Comparison of ENCODE assay signal across 8 mouse cellular contexts in genomic region chr11:40732997-40733338, GRCm38 (mm10). TPM values are rescaled to one million over a fixed set of nuclear protein-coding genes. Genes with fewer than 3 reads are reported as not detected.
DNase-seq lines count a peak whose midpoint lies in the region; ATAC-seq and TF ChIP-seq lines count a peak whose summit lies in the region.

No protein-coding gene starts in this region.

- TF ChIP-seq POLR2A in kidney, adult 2 months (IDR thresholded peaks at IDR 0.05; ENCODE audit: low read depth, low read length) = no peak

- peak; percentile 50 for ATAC-seq in kidney, embryonic 16.5 days (ENCODE audit: low FRiP score, low TSS enrichment)
- peak; percentile 64 for ATAC-seq in embryonic facial prominence, embryonic 11.5 days (replicated peaks; ENCODE audit: insufficient number of reproducible peaks, low FRiP score, low TSS enrichment, low read depth)
- ATAC-seq in hindbrain, postnatal 0 days = no peak
- ATAC-seq in midbrain, embryonic 16.5 days = peak; percentile 64; the same call in 1 of the 2 replicates
- no peak for ATAC-seq in frontal cortex, adult (ENCODE audit: low TSS enrichment)

- H3K4me1 ChIP-seq in kidney, embryonic 16.5 days (ENCODE audit: insufficient read depth, low read length) = peaks cover 27% of the 10 kb centered on the region
- H3K4me1 ChIP-seq in kidney, adult 2 months (ENCODE audit: control insufficient read depth, insufficient read depth, low read length) = no peaks in the 10 kb centered on the region
- H3K4me1 ChIP-seq in embryonic facial prominence, embryonic 11.5 days (ENCODE audit: control insufficient read depth, insufficient read depth, low read length) = 0 out of 2 replicates have a peak, but pooled peaks cover 2% of the 10 kb centered on the region
- H3K4me1 ChIP-seq in hindbrain, postnatal 0 days (ENCODE audit: insufficient read depth, low read length) = peaks cover 10% of the 10 kb centered on the region
- H3K4me1 ChIP-seq in midbrain, embryonic 16.5 days (ENCODE audit: control insufficient read depth, insufficient read depth, low read length) = peaks cover 13% of the 10 kb centered on the region

- no peak for DNase-seq in kidney, adult 2 months
- DNase-seq in embryonic facial prominence, embryonic 11.5 days (ENCODE audit: low spot score) = peak; percentile 23
- DNase-seq in hindbrain, postnatal 0 days (ENCODE audit: low spot score) = no peak
- DNase-seq in left cerebral cortex, postnatal 25 days (ENCODE audit: low spot score in 2 of 2) = no peak
- no peak for DNase-seq in gastrocnemius, postnatal 14 days

- under 1% methylated on average over 14 of the region's 14 CpGs for WGBS in kidney, embryonic 16.5 days
- WGBS in kidney, adult 2 months = 2% methylated on average over 14 of the region's 14 CpGs
- WGBS in embryonic facial prominence, embryonic 11.5 days = under 1% methylated on average over 14 of the region's 14 CpGs
- WGBS in hindbrain, postnatal 0 days = 3% methylated on average over 14 of the region's 14 CpGs
- 1% methylated on average over 14 of the region's 14 CpGs for WGBS in midbrain, embryonic 16.5 days

- peak overlapping the region; percentile 77 for H3K4me3 ChIP-seq in kidney, embryonic 16.5 days (ENCODE audit: low read length)
- no peak overlapping the region for H3K4me3 ChIP-seq in kidney, adult 2 months (ENCODE audit: insufficient read depth, low read depth, low read length)
- H3K4me3 ChIP-seq in embryonic facial prominence, embryonic 11.5 days (ENCODE audit: low read depth, low read length) = peak overlapping the region; percentile 85
- H3K4me3 ChIP-seq in hindbrain, postnatal 0 days (ENCODE audit: low read length) = peak overlapping the region; percentile 91
- peak overlapping the region; percentile 98 for H3K4me3 ChIP-seq in midbrain, embryonic 16.5 days (ENCODE audit: low read depth, low read length)

- peaks cover 24% of the 10 kb centered on the region for H3K36me3 ChIP-seq in kidney, embryonic 16.5 days (ENCODE audit: insufficient read depth, low read length)
- H3K36me3 ChIP-seq in kidney, adult 2 months (ENCODE audit: control insufficient read depth, insufficient read depth, low read length) = peaks cover 2% of the 10 kb centered on the region
- H3K36me3 ChIP-seq in embryonic facial prominence, embryonic 11.5 days (replicated peaks; ENCODE audit: control insufficient read depth, insufficient read depth, low read depth, low read length) = no peaks in the 10 kb centered on the region
- H3K36me3 ChIP-seq in hindbrain, postnatal 0 days (ENCODE audit: insufficient read depth, low read length) = peaks cover 15% of the 10 kb centered on the region; the same call in 1 of the 2 replicates
- 0 out of 2 replicates have a peak, but pooled peaks cover 6% of the 10 kb centered on the region for H3K36me3 ChIP-seq in midbrain, embryonic 16.5 days (ENCODE audit: control insufficient read depth, insufficient read depth, low read length)

- H3K9me3 ChIP-seq in kidney, embryonic 16.5 days (ENCODE audit: low read length) = no peaks in the 10 kb centered on the region
- no peaks in the 10 kb centered on the region for H3K9me3 ChIP-seq in embryonic facial prominence, embryonic 11.5 days (replicated peaks; ENCODE audit: control insufficient read depth, low read length)
- H3K9me3 ChIP-seq in hindbrain, postnatal 0 days (ENCODE audit: low read length) = no peaks in the 10 kb centered on the region
- H3K9me3 ChIP-seq in midbrain, embryonic 16.5 days (replicated peaks; ENCODE audit: control insufficient read depth, low read length, poor library complexity, severe bottlenecking) = no peaks in the 10 kb centered on the region

- TF ChIP-seq CTCF in kidney, adult 2 months (conservative IDR thresholded peaks at IDR 0.05; ENCODE audit: insufficient read depth, insufficient read length, low read depth, low read length) = no peak
- no peak for TF ChIP-seq CTCF in hindbrain, postnatal 0 days (IDR thresholded peaks at IDR 0.05; ENCODE audit: low read depth)

- no peaks in the 10 kb centered on the region for H3K27me3 ChIP-seq in kidney, embryonic 16.5 days (ENCODE audit: insufficient read depth, low read length)
- no peaks in the 10 kb centered on the region for H3K27me3 ChIP-seq in kidney, adult 2 months (replicated peaks; ENCODE audit: control insufficient read depth, insufficient read depth, low read length)
- no peaks in the 10 kb centered on the region for H3K27me3 ChIP-seq in embryonic facial prominence, embryonic 11.5 days (ENCODE audit: control insufficient read depth, insufficient read depth, low read length)
- no peaks in the 10 kb centered on the region for H3K27me3 ChIP-seq in hindbrain, postnatal 0 days (ENCODE audit: insufficient read depth, low read length)
- no peaks in the 10 kb centered on the region for H3K27me3 ChIP-seq in midbrain, embryonic 16.5 days (ENCODE audit: control insufficient read depth, insufficient read depth, low read depth, low read length)

- intact Hi-C loops in left cerebral cortex, postnatal 25 days (cut with DNase I) = loop anchor here (1.0 to 2.0 kb wide), 2 partner anchors 22 to 40 kb away; partner anchors contain the start of gene Ccng1
- intact Hi-C loops in gastrocnemius, postnatal 14 days (cut with DNase I; ENCODE audit: low total_unique reads) = no loop called here

- H3K27ac ChIP-seq in kidney, embryonic 16.5 days (ENCODE audit: low read length) = no peak overlapping the region
- H3K27ac ChIP-seq in kidney, adult 2 months (ENCODE audit: insufficient read depth, low read depth, low read length) = no peak overlapping the region
- no peak overlapping the region for H3K27ac ChIP-seq in embryonic facial prominence, embryonic 11.5 days (replicated peaks; ENCODE audit: low read depth, low read length)
- H3K27ac ChIP-seq in hindbrain, postnatal 0 days = no peak overlapping the region
- no peak overlapping the region for H3K27ac ChIP-seq in midbrain, embryonic 16.5 days (ENCODE audit: low read length)

- peak overlapping the region; percentile 56 for H3K4me2 ChIP-seq in kidney, embryonic 16.5 days (replicated peaks; ENCODE audit: low read depth, low read length)
- H3K4me2 ChIP-seq in embryonic facial prominence, embryonic 11.5 days (ENCODE audit: low read depth, low read length) = peak overlapping the region; percentile 60
- peak overlapping the region; percentile 71 for H3K4me2 ChIP-seq in hindbrain, postnatal 0 days (ENCODE audit: low read depth, low read length)
- peak overlapping the region; percentile 86 for H3K4me2 ChIP-seq in midbrain, embryonic 16.5 days (ENCODE audit: low read length)

- peak overlapping the region; percentile 63 for H3K9ac ChIP-seq in kidney, embryonic 16.5 days (replicated peaks; ENCODE audit: low read length)
- peak overlapping the region; percentile 68 for H3K9ac ChIP-seq in embryonic facial prominence, embryonic 11.5 days (replicated peaks; ENCODE audit: low read length)
- H3K9ac ChIP-seq in hindbrain, postnatal 0 days (replicated peaks; ENCODE audit: low read length) = no peak overlapping the region
- no peak overlapping the region for H3K9ac ChIP-seq in midbrain, embryonic 16.5 days (ENCODE audit: low read depth, low read length)

RNA-seq across cellular contexts. Expression of gene Hmmr, which starts 0.3 kb away (rescaled TPM):
- polyA plus RNA-seq in kidney, embryonic 16.5 days (2015; fragmentation: Nextera tagmentation; extraction: Ambion mirVana) = 43.2 and 49.1 TPM in 2 replicates
- 0.31 and 0.35 TPM in 2 replicates for polyA plus RNA-seq in kidney, adult 2 months (2012; rRNA removed)
- polyA plus RNA-seq in embryonic facial prominence, embryonic 11.5 days (2014; fragmentation: Nextera tagmentation; extraction: Ambion mirVana) = 63.2 and 71.1 TPM in 2 replicates
- 2.7 and 4.8 TPM in 2 replicates for total RNA-seq in hindbrain, postnatal 0 days (2014; rRNA removed)
- 6.1 and 7.8 TPM in 2 replicates for polyA plus RNA-seq in hindbrain, postnatal 0 days (2015; fragmentation: Nextera tagmentation; extraction: Ambion mirVana)
- polyA plus RNA-seq in midbrain, embryonic 16.5 days (2015; fragmentation: Nextera tagmentation; extraction: Ambion mirVana) = 3.6 and 4.8 TPM in 2 replicates
- under 1 TPM; 0.41 to 0.62 TPM for total RNA-seq in left cerebral cortex, postnatal 25 days (2021)
- total RNA-seq in gastrocnemius, postnatal 14 days (2021) = 1 to 10 TPM; 1.8 to 1.9 TPM

RNA-seq across cellular contexts. Expression of gene Nudcd2, which starts 0.5 kb away (rescaled TPM):
- 161 and 170 TPM in 2 replicates for polyA plus RNA-seq in kidney, embryonic 16.5 days (2015; fragmentation: Nextera tagmentation; extraction: Ambion mirVana)
- 7.5 and 9.7 TPM in 2 replicates for polyA plus RNA-seq in kidney, adult 2 months (2012; rRNA removed)
- polyA plus RNA-seq in embryonic facial prominence, embryonic 11.5 days (2014; fragmentation: Nextera tagmentation; extraction: Ambion mirVana) = 240 and 270 TPM in 2 replicates
- total RNA-seq in hindbrain, postnatal 0 days (2014; rRNA removed) = 21.5 and 22.4 TPM in 2 replicates
- polyA plus RNA-seq in hindbrain, postnatal 0 days (2015; fragmentation: Nextera tagmentation; extraction: Ambion mirVana) = 62.4 and 65.6 TPM in 2 replicates
- polyA plus RNA-seq in midbrain, embryonic 16.5 days (2015; fragmentation: Nextera tagmentation; extraction: Ambion mirVana) = 49.3 and 55.0 TPM in 2 replicates
- total RNA-seq in left cerebral cortex, postnatal 25 days (2021) = 10 to 100 TPM; 19.5 to 20.8 TPM
- total RNA-seq in gastrocnemius, postnatal 14 days (2021) = 10 to 100 TPM; 14.3 to 20.1 TPM

RNA-seq across cellular contexts. Expression of gene Ccng1, which starts 22.1 kb away (rescaled TPM):
- polyA plus RNA-seq in kidney, embryonic 16.5 days (2015; fragmentation: Nextera tagmentation; extraction: Ambion mirVana) = 44.3 and 45.2 TPM in 2 replicates
- 24.6 and 29.1 TPM in 2 replicates for polyA plus RNA-seq in kidney, adult 2 months (2012; rRNA removed)
- 45.5 and 47.0 TPM in 2 replicates for polyA plus RNA-seq in embryonic facial prominence, embryonic 11.5 days (2014; fragmentation: Nextera tagmentation; extraction: Ambion mirVana)
- total RNA-seq in hindbrain, postnatal 0 days (2014; rRNA removed) = 49.0 and 51.9 TPM in 2 replicates
- 31.0 and 33.1 TPM in 2 replicates for polyA plus RNA-seq in hindbrain, postnatal 0 days (2015; fragmentation: Nextera tagmentation; extraction: Ambion mirVana)
- polyA plus RNA-seq in midbrain, embryonic 16.5 days (2015; fragmentation: Nextera tagmentation; extraction: Ambion mirVana) = 39.2 and 39.8 TPM in 2 replicates
- 10 to 100 TPM; 60.6 to 61.2 TPM for total RNA-seq in left cerebral cortex, postnatal 25 days (2021)
- 100 to 1,000 TPM; 579 to 591 TPM for total RNA-seq in gastrocnemius, postnatal 14 days (2021)

RNA-seq across cellular contexts. Expression of gene Mat2b, which starts 38.0 kb away (rescaled TPM):
- 115 TPM in 2 replicates for polyA plus RNA-seq in kidney, embryonic 16.5 days (2015; fragmentation: Nextera tagmentation; extraction: Ambion mirVana)
- polyA plus RNA-seq in kidney, adult 2 months (2012; rRNA removed) = 51.7 and 57.2 TPM in 2 replicates
- 107 and 108 TPM in 2 replicates for polyA plus RNA-seq in embryonic facial prominence, embryonic 11.5 days (2014; fragmentation: Nextera tagmentation; extraction: Ambion mirVana)
- 27.4 and 34.9 TPM in 2 replicates for total RNA-seq in hindbrain, postnatal 0 days (2014; rRNA removed)
- 49.5 and 52.4 TPM in 2 replicates for polyA plus RNA-seq in hindbrain, postnatal 0 days (2015; fragmentation: Nextera tagmentation; extraction: Ambion mirVana)
- polyA plus RNA-seq in midbrain, embryonic 16.5 days (2015; fragmentation: Nextera tagmentation; extraction: Ambion mirVana) = 58.7 and 61.5 TPM in 2 replicates
- total RNA-seq in left cerebral cortex, postnatal 25 days (2021) = 100 to 1,000 TPM; 149 to 158 TPM
- total RNA-seq in gastrocnemius, postnatal 14 days (2021) = 10 to 100 TPM; 50.2 to 53.9 TPM

Comparison
In these comparisons a context has a peak if more than half of its experiments do, and no peak if none do; other contexts are left out.
1. ATAC-seq: peak in kidney, embryonic 16.5 days (single experiment), embryonic facial prominence, embryonic 11.5 days (single experiment) and midbrain, embryonic 16.5 days (single experiment); none in hindbrain, postnatal 0 days (single experiment) and frontal cortex, adult (single experiment).
2. H3K9ac ChIP-seq: peak in kidney, embryonic 16.5 days (single experiment) and embryonic facial prominence, embryonic 11.5 days (single experiment); none in hindbrain, postnatal 0 days (single experiment) and midbrain, embryonic 16.5 days (single experiment).
3. Peak in every context shown above with its lines, with median percentiles within 50 percentile points of each other: H3K4me2 ChIP-seq.